Mouse (Mus musculus) gastrocnemius, postnatal 25 days (tissue): ENCODE data around the gene Fgf3. TPM values are rescaled to one million over a fixed set of nuclear protein-coding genes. Genes with fewer than 3 reads are reported as not detected.

Experiments used
- DNase-seq: peaks from one replicate; pipeline ENCODE4 v3.0.0; 2022
- long read RNA-seq, 2 experiments: library from polyadenylated mRNA; stranded (forward); transcript quantifications; one replicate each; pipeline ENCODE4 v2.0.0; 2021
- total RNA-seq, 2 experiments: library from RNA; stranded (reverse); gene quantifications; 1 replicate in 1 of 2; 2 replicates in 1 of 2; pipeline ENCODE4 v1.2.3; 2021

Fgf3 gene
- not detected for total RNA-seq
- long read RNA-seq, experiment 1, result 0 reads
- long read RNA-seq, experiment 2, result 0 reads

DNA sequence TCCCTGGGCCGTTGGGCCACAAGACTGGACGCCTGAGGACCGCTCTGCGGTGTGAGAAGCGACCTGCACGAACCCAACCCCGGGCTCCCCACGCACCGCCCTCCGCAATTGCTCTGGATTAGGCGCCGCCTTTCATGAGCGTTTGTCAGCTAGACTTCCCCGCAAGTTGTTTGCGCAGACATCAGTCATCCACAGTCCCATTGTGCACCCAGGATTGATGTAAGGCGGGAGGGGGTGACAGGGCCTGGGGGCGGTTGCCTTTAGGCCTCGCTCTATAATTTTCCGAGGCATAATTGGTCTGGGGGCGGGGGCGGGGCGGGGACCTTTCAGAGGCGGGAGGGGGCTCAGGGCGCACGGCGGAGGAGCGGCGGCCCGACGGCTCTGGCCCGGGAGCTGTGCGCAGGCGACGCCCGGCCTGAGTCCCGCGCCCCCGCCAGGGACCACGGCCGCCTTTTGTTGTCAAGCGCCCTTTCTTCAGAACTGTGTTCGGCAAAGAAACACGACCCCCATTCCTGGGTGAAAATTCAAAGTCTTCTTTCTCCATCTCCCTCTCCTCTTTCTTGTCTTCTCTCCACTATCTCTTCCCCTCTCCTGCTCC is at the start of gene Fgf3:
TSS of gene Fgf3 (plus strand) at position 193 of the 598 bp plus-strand sequence.
- DNase-seq, result no peak

DNA sequence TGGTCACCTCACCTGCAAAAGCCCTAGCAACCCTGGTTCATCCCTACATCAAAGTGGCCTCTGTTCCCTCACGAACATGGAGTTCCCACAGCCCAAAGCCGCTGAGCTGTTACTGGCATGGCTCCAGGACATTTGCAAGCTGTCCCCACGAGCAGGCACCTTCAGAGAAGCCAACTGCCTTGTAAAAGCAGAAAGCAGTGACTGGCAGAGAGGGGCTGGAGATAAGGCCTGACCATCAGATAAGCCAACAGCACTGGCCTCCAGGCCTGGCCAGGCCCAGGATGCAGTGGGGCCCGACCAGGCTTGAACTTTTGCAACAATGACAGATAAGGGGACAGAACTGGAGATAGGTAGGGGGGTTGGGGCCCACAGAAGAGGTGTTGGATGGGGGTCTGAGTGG is 49.3 kb upstream of the Fgf3 start:
- DNase-seq, result no peak

DNA sequence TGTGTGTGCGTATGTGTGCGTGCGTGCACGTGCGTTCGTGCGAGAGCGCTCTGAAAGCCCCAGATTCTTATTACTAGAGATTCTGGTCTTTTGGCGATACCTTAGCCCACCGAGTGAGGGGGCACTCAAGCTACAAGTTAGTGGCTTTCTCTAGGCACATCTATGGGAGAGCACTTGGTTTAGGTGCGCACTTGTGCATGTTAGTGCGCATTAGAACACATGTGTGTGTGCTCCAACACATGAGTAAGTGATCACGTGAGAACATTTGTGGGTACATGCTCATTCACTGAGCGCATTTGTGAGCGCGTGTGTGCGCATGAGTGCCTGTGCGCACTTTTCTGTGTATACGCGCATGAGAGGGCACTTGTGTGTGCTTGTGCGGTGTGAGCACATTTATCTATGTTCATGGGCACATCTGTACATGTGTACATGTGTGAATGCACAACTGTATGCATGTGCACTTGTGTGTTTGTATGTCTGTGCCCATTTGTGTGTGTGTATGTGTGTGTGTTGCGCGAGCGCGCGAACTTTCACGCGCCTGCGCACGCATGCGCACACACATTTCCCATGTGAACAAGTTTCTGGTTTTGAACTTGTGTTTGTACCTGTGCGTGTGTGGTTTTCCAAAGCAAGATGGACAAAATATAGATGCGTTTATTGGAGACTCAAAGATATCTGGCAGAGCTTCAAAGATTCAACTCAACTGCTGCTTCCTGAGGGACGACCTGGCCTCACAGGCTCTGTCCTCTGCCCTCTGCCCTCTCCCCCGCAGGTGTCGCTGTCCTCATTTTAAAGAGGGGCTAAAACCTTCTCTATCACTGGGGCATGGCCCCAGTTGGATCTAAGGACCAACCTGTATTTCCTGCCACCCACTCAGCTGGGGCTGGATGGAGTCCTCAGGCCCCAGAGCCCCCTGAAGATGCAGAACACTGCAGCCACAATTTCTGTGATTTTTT is 48.0 kb upstream of the Fgf3 start:
- no peak for DNase-seq

DNA sequence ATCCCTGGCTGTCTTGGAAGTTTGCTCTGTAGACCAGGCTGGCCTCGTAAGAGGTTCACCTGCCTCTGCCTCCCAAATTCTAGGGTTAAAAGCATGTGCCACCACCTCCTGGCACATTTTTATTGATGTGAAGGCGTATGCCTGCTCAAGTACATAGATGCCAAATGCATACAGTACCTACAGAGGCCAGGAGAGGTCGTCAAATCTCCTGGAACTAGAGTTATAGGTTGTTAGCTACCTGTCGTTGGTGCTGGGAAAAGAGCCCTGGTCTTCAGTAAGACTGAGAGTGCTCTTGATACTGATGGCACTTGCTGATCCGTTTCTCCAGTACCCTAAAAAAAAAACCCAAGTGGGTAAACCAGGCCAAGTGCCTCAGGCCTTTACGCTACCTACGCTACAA is 46.5 kb upstream of the Fgf3 start:
- DNase-seq, result no peak

DNA sequence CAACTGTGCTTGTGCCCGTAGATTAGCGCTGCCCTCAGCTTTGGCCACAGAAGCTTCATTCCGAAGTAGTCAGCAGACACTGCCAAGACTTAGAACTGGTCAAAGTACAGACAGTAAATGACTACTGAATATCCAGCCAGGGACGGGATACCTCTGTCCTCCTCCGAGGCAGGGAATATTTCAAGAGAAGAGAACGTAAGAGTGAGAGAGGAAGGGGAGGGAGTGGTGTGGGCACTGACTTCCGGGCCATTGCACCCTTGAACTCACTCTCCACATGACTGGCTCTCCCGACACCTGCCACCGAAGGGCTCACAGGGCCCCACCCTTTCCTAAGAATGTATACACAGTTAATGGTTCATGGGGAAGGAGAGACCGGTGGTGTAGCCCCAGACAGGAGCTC is 44.6 kb upstream of the Fgf3 start:
- no peak for DNase-seq

DNA sequence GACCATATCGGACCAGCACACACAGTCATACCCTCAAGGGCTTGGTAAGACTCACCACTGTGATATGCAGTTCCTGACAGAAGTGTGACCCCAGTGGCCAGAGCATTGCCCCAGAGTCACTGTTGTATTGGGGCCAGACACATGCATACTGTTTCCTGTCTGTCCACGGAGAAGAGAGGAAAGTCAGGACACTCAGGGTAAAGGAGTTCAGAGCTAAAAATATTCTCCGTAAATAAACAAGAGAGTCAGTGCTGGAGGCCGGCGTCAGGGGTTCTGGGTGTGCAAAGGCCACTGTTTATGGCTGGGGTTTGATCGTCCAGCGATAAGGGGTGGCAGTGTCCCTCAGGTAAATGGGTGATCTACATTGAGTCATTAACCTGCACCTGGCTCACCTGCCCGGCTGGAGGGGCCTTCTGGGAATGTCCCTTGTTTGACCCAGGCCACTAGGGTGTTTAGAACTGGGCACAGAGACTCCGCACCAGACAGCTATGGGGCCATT is 41.9 kb upstream of the Fgf3 start:
- DNase-seq, result no peak

DNA sequence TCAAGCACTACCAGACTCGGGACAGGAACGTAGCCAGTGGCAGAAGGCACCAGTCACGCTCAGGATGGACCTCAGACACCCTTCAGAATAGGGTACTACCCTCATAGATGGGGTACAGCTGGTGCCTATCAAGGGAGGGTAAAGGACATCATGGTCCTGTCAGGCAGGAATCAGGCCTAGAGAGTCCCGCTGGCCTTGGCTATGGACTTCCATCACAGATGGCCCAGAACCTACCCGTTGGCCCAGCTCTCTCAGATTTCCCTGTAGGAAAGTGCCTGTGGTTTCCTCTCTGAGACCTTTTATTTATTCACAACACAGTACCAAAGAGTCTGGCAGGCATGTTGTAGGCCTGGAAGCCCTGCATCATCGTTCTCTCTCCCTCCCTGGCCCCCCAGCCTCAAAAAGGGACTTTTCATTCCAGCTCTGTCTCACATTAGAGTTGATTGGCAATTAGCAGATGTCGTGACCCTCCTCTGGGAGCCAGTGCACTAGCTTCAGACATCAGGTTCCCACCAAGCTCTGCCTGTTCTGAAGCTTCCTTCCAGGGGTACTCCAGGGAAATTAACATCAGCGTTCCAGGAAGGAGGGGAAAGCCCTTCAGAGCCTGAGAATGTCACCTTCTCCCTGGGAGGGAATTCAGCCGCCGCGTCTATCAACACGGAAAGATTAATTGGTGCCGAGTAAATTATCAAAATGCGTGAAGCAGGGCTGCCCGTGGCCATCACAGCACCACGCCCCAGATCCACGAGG is 40.7 kb upstream of the Fgf3 start:
- DNase-seq, result no peak

DNA sequence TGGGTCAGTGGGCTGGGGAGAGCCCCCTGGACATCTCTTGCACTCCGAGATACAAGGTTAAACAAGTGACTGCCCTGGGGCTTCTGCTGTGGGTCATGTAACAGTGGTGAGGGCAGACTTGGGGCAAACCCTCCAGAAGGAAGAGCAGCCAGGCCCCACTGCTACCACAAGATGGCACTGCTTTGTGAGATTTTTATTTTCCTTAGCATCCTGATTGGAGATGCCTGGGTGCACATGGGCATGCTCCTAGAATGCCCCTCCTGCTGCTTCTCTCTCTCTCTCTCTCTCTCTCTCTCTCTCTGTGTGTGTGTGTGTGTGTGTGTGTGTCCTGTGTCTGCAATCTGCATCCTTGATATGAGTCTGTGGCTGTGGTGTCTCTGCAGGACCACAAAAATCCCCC is 39.4 kb upstream of the Fgf3 start:
- DNase-seq, result no peak

DNA sequence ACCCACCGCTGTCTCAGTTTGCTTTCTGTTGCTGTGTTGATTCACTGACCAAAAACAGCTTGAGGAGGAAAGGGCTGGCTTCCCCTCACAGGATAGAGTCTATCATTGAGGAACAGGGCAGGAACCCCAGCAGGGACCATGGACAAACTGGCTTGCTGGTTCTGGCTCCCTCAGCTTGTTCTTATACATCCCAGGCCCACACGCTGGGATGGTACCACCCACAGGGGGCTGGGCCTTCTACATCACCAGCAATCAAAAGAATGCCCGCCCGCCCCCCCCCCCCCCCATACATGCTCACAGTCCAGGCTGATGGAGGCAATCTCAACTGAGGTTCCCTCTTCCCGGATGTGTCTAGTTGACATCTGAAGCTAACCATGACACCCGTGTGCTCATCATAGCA is 30.8 kb upstream of the Fgf3 start:
- DNase-seq, result no peak

DNA sequence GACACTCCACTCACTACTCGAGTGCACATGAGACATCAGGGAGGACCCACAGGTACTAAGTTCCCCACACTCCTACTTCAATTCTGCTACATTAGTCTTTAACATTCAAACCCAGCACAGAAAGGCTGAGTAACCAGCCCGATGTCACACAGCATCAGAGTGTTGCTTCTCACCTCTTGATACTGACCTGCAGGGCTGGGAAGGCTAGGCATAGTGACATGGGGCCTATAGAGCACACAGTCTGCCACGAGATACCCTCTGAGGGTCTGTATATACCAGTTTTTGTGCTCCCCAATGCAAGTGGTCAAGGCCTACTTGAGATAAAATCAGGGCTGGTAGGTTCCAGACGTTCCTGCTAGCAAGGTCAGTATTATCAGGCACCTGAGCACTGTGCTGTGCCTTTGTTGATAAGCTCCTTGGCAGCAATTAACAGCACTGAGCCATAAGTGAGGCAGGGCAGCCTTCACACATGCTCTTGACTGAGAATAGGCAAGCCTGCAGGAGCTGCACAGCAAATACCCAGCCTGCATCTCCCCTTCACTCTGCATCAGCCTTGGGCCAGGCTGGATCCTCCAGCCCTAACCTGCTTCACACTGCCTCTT is 29.8 kb upstream of the Fgf3 start:
- DNase-seq, result no peak

DNA sequence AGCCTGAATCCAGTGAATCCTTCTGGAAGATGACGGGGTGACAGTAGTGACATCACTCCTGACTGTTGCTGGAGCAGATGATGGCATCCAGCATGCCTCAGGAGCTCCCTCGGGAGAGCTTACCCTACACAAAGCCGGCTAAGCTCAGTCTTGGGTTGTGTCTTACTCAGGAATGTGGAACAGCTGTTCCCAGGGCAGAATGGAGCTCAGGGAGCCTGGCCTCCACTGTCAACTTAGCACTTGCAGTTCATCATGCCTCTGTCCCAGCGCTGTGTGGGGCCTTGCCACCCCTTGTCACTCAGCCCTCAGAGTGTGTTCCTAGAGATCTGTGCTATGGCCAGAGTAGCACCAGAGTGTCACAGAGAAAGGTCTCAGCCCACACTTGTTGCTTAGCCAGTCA is 26.4 kb upstream of the Fgf3 start:
- DNase-seq, result no peak

DNA sequence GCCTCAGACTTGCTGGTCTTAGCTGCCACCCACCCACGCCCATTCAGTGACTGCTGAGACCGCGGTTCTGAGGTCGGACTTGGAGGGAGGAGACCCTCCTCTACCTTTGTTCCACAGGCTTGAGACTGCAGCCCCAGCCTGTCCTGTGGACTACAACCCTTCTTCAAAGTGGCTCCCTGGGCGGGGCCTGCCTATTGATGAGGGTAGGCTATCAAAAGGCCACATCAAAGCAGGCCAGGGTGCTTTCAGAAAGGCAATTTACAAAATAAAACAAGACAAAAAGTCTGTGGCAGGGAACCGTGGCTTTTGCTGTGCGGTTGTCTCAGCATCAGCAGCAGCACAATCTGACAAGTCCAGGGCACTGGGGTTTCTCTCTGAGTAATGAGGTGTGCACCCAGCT is 16.0 kb upstream of the Fgf3 start:
- DNase-seq, result no peak

DNA sequence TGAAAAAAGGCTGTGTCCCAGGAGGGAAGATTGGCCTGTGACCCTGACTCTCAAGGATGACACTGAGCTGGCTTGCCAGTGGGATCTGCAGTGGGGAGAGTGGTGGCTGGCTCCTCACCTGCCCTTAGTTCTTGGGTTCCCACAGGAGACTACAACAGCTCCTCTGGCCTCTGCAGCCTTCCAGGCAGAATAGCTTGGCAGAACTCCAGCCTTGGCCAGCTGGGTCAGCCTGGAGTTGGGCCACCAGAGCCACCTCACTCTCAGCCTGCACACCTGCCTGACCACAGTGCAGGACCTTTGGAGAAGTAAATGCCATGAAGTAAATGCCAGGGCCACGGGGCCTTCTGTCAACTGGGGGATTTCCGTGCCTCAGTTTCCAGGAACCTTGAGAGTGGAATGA is 13.9 kb upstream of the Fgf3 start:
- no peak for DNase-seq

DNA sequence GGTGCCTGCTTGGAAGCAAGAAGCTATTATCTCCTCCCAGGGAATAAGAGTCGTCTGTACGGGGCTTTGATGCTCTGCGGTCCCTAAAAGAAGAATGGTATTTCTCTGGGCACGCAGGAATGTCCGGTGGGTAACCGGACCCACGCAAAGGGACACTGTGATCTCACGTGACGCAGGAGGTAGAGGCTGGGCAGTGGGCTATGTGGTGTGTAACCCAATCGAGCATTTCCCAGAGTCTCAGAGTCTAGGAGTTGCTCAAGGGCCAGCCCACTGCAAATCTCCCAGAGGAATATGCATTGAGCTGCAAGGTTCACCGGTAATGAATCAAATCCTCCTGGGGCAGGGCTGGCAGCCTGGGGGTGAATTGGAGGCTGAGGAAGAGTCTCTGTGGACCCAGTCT is 9.5 kb upstream of the Fgf3 start:
- no peak for DNase-seq

DNA sequence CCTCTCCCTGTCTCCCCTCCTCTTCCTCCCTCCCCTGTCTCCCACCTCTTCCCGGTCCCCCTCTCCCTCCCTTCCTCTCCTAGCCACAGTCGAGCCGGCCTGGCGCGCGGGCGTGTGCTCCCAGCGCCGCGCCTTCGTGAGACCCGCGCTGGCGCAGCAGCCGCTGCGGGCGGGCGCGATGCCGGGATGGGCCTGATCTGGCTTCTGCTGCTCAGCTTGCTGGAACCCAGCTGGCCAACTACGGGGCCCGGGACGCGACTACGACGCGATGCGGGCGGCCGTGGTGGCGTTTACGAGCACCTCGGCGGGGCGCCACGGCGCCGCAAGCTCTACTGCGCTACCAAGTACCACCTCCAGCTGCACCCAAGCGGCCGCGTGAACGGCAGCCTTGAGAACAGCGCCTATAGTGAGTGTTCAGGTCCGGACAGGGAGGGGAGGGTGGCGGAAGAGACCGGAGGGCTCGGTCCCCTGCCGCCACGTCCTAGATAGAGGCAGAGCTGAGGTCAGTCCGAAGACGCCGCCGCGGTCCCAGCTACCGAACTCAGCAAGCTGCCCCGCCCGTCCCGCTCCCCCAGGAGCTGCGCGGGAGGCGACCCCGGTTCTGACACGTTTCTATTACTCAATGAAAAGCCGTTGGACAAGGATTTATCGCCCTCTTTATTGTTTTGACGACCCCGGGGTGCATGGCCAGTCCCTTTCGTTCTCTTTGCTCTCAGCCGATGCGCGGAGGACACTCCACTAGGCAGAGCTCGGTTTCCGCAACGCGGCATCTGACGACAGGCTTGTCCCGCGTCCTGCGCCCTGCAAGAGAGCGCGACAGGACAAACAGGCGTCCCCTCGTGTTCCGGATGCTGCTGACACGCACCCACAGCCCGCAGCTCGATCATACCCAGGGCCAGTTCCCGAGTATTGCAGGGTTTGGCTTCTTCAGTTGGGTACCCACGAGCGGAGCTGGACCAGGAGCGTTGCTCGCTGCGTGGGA is 930 bp downstream of the Fgf3 start:
- no peak for DNase-seq

DNA sequence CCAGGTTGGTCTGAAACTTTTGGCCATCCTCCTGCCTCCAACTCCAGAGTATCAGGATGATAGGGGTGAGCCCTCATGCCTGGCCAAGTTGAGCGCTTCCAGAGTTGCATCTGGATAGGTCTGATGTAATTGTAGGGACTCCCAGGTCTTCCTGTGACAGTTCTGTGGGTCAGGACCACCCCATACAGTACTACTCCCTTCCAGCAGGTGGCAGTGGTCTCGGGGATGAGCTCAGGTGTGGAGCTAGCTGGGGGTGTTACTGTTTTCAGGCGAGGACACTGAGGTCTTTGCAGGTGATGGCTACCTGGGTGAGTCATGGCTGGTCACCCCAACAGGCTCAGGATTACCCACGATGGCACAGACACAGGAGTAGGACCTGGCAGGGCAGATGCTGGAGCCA is 8.3 kb downstream of the Fgf3 start:
- no peak for DNase-seq

DNA sequence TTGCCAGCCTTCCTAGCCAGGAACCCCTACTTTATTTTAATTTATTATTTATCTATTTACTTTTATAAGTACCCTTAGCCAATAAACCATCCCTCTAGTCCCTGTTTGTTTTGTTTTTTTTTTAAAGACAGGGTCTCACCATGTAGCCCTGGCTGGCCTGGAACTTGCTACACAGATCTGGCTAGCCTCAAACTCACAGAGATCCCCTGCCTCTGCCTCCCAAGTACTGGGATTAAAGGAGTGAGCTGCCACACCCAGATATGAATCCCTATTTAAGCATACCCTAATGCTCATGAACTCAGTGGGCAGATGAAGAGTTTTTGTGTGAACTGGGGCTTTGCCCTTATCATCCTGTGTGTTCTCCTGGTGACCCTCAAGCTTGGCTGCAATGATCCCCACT is 9.2 kb downstream of the Fgf3 start, which contains the start of gene Fgf4:
TSS of gene Fgf4 (plus strand) at position 301 of the 400 bp plus-strand sequence.
- no peak for DNase-seq

DNA sequence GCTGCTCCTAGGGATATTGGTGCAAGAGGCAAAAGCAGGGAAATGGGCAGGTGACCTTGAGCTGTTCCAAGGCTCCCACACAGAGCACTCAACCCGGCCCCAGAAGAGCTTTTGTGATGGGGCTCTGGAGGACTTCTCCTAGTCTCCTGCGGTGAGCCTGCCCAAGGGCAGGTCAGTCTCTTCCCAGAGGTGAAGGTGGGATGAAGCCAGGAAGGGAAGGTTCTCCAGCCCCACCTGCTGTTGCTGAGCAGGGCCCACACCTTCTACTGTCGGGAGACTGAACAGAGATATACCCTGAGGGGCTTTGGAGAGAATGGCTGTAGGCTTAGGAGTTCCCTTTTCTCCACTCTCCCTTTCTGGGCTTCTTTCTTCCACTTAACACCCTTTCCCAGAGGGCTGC is 13.4 kb downstream of the Fgf3 start:
- DNase-seq, result no peak

DNA sequence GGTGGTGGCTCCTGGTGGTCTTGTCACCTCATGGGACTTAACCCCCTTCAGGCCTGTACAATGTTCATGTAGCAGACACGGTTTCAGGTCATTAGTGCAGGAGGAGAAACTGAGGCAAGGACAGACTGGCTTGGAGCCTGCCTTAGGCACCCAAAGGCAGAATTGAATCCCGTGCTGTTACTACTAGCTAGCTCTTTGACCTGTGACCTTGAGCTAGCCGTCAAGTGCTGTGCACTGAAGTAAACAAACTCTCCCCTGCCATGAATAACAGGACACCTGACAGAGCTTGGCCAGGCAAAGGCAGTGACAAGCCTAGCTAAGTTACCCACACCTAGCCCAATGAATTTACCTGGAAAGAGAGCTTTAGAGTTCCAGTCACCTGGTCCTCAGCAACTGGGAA is 17.1 kb downstream of the Fgf3 start:
- no peak for DNase-seq

DNA sequence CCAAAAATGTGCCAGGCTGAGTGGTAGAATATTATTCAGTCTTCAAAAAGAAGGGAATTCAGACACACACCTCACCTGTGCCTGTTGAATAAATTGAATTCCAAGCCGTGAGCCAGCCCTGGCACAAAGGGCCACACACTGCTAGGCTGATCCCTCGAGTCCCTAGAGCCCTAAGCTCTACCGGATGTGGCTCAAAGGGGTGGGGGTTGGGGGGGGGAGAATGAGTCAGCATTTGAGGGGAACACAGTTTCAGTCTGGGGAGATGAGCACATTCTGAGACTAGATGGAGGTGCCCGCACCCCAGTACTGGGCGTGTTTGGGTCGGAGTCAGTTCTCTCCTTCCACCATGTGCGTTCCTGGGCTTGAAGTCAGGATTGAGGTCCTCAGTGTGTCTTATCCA is 19.3 kb downstream of the Fgf3 start:
- no peak for DNase-seq

DNA sequence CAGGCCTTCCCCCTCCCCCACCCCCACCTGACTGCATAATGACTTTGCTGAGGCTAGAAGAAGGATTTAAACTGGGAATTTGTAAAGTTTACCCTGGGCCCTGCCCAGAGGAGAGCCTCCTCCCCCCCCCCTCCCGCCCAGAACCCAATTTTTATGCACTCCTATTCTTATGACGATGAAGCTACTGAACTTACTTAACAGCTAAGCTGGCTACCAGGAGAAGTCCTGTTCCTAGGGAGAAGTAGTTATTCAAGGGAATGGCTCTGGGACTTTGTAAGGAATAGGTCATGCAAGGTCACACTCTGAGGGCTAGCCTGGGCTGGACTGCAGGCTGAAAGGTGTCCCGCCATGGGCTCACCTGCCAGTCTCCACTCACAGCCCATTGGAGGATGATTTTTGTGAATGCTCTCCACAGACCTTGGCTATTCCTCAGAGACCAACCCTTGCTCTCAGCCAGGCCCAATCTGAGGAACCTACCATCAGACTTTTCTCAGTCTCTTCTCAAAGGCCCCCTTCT is 20.0 kb downstream of the Fgf3 start:
- DNase-seq, result no peak
